In the genomic region with DNA sequence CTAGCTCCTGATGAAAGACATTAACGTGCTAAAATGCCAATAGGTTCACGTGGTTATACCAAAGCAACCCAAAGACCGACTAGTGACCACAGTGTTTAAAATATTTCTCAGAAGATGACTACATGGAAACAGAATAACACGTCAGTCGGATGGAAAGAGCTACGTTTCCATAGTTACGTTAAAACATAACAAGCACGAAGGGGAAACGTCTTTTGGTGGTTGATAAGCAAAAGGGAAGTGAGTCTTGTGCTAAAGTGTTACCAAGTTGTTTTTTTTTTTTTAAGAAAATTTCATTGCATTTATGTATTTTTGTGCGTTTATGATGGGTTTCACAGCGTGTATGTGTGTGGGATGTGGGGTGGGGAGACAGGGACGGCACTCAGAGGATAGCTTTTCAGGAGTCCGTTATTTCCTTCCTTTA, we compare ENCODE assay signal across 10 mouse cellular contexts. TPM values are rescaled to one million over a fixed set of nuclear protein-coding genes. Genes with fewer than 3 reads are reported as not detected.
DNase-seq lines count a peak whose midpoint lies in the region; ATAC-seq lines count a peak whose summit lies in the region.
"Had no signal": no experiment of that assay in that cellular context is flagged by ENCODE, and none has a peak within 500 bp of the region (broad histone marks: within the 10 kb centered on the region; RNA-seq: fewer than 3 reads in every experiment).

No protein-coding gene starts in this region.

- intact Hi-C loops in heart, postnatal 36 days (cut with DNase I) = no loop called here

- no peaks in the 10 kb centered on the region for H3K79me2 ChIP-seq in macrophage (ENCODE audit: inconsistent target)

- 50% methylated on average over 13 of the region's 13 CpGs for whole genome bisulfite sequencing in heart, embryonic 15.5 days
- WGBS in macrophage (ENCODE audit: missing documents) = under 1% methylated on average over 13 of the region's 13 CpGs

- no peak for ATAC-seq in heart, embryonic 15.5 days (replicated peaks; ENCODE audit: insufficient number of reproducible peaks, insufficient read depth, low FRiP score, low read depth)
- ATAC-seq: intestine, embryonic 16.5 days had no signal

- H3K27ac ChIP-seq in heart, embryonic 15.5 days = 0 out of 2 replicates have a peak overlapping the region, but pooled peaks have one; percentile 9
- H3K27ac ChIP-seq in macrophage = peak overlapping the region; percentile 74

- H3K9ac ChIP-seq in heart, embryonic 15.5 days = no peak overlapping the region

- no peak for DNase-seq in heart, postnatal 36 days
- DNase-seq in B cell, adult 2 months = peak; percentile 71 to 73
- DNase-seq in c-Kit-positive CD71-negative TER-119-negative erythroid progenitor cells, embryonic 14.5 days (ENCODE audit: low read depth) = peak; percentile 87
- DNase-seq in ovary, postnatal 14 days (ENCODE audit: low spot score) = no peak
- no peak for DNase-seq in cerebellum, adult 18-20 months
- no peak for DNase-seq in kidney, adult 11 months
- DNase-seq: adrenal gland, adult 2 months had no signal

- H3K4me1 ChIP-seq in heart, embryonic 15.5 days (replicated peaks) = peaks cover 3% of the 10 kb centered on the region; the same call in 1 of the 2 replicates

- no peaks in the 10 kb centered on the region for H3K36me3 ChIP-seq in heart, embryonic 15.5 days
- H3K36me3 ChIP-seq in macrophage (ENCODE audit: inconsistent target) = no peaks in the 10 kb centered on the region

- H3K9me3 ChIP-seq in heart, embryonic 15.5 days (replicated peaks) = no peaks in the 10 kb centered on the region

- H3K4me2 ChIP-seq in heart, embryonic 15.5 days = no peak overlapping the region

- H3K4me3 ChIP-seq in heart, embryonic 15.5 days = no peak overlapping the region
- H3K4me3 ChIP-seq in macrophage (ENCODE audit: inconsistent target) = no peak overlapping the region

- H3K27me3 ChIP-seq in heart, embryonic 15.5 days = no peaks in the 10 kb centered on the region

RNA-seq across cellular contexts. Expression of a gene that starts 21.8 kb away (rescaled TPM):
- polyA plus RNA-seq in heart, embryonic 15.5 days (2015; fragmentation: Nextera tagmentation; extraction: Ambion mirVana) = 4.8 and 7.9 TPM in 2 replicates
- 1 to 10 TPM; 7.7 to 8.4 TPM for total RNA-seq in heart, postnatal 36 days (2021)
- 100 to 1,000 TPM in 14 of 26 experiments, 10 to 100 TPM in 12; 43.1 to 344 (median 115) TPM for total RNA-seq in macrophage (2018; cell fraction: chromatin; rRNA removed)
- 10 to 100 TPM in 10 of 26 experiments, 1 to 10 TPM in 16; 5.8 to 34.6 (median 8.7) TPM for total RNA-seq in macrophage (2018; cell fraction: cytosol; rRNA removed)
- 100 to 1,000 TPM in 9 of 26 experiments, 10 to 100 TPM in 17; 29.8 to 237 (median 83.8) TPM for total RNA-seq in macrophage (2018; cell fraction: nucleus; rRNA removed)
- polyA plus RNA-seq in macrophage (2018) = 4.0 to 7.6 TPM (median 5.1 TPM) in 3 replicates

RNA-seq across cellular contexts. Expression of a gene that starts 51.8 kb away (rescaled TPM):
- 277 and 323 TPM in 2 replicates for polyA plus RNA-seq in heart, embryonic 15.5 days (2015; fragmentation: Nextera tagmentation; extraction: Ambion mirVana)
- 100 to 1,000 TPM; 181 to 194 TPM for total RNA-seq in heart, postnatal 36 days (2021)
- 100 to 1,000 TPM in 5 of 26 experiments, 10 to 100 TPM in 21; 67.4 to 117 (median 73.8) TPM for total RNA-seq in macrophage (2018; cell fraction: chromatin; rRNA removed)
- 100 to 1,000 TPM; 177 to 284 (median 221) TPM for total RNA-seq in macrophage (2018; cell fraction: cytosol; rRNA removed)
- total RNA-seq in macrophage (2018; cell fraction: nucleus; rRNA removed) = 100 to 1,000 TPM in 10 of 26 experiments, 10 to 100 TPM in 16; 65.8 to 128 (median 94.2) TPM
- 214 to 374 TPM (median 216 TPM) in 3 replicates for polyA plus RNA-seq in macrophage (2018)

Comparison
In these comparisons a context has a peak if more than half of its experiments do, and no peak if none do; other contexts are left out.
1. DNase-seq: peak in B cell, adult 2 months (2 of 2) and c-Kit-positive CD71-negative TER-119-negative erythroid progenitor cells, embryonic 14.5 days (single experiment); none in heart, postnatal 36 days (0 of 2), ovary, postnatal 14 days (single experiment), cerebellum, adult 18-20 months (0 of 2) and kidney, adult 11 months (single experiment).